Mouse (Mus musculus): Measurements from ENCODE around the gene Ndufb3.

DNA sequence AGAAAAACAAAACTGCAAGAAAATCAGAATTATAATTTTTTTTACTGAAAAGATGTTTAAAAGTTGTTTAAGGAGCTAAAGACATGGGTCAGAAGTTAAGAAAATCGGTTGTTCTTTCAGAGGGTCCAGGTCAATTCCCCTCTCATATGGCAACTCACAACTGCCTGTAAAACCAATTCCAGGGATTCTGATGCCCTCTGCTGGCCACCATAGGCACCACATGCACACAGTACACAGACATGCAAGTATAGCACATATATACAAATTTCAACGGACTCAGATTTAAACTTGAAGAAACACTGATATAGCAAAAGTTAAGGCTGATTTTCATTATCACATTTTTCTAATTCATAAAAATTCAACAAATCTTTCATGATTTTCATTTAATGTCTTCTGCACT is 7.0 kb upstream of the Ndufb3 start:
- TF ChIP-seq CTCF (IDR thresholded peaks at IDR 0.05; ENCODE audit: low read depth) (peak; percentile 72), EP300 (IDR thresholded peaks at IDR 0.05; ENCODE audit: low read depth) (no peak)
